Mouse (Mus musculus) hematopoietic stem cell, adult 5-6 weeks (primary cell): Measurements from ENCODE around the gene Psmd10. TPM values are rescaled to one million over a fixed set of nuclear protein-coding genes. Genes with fewer than 3 reads are reported as not detected.

Experiments used
- ATAC-seq, 2 experiments: fragments of 125-278 bp in 1 of 2; replicated peaks in 1 of 2; 2 replicates each; pipeline ENCODE4 v1.8.0; 2016 to 2017; ENCODE audit warnings: inconsistent platforms in 2 of 2, mild to moderate bottlenecking in 2 of 2, moderate number of reproducible peaks in 2 of 2, low read depth in 1 of 2, moderate TSS enrichment in 1 of 2; ENCODE audit not compliant: low FRiP score in 2 of 2, poor library complexity in 2 of 2, severe bottlenecking in 2 of 2, insufficient read depth in 1 of 2, low TSS enrichment in 1 of 2
- total RNA-seq: library from RNA; stranded (forward); fragments of 172-1452, 232-1000 nt; gene quantifications from 2 replicates; pipeline ENCODE4 v1.2.3, GENCODE M21; 2017

Psmd10 gene
- total RNA-seq, 1 experiment from 2014 or later, result 64.7 TPM

- ATAC-seq, result no peak
Measured at GRCm38 (mm10) chrX:140903487-140903886, 53.0 kb downstream of the Psmd10 start.

Other genes with a start within 250 kb of the Psmd10 start
- gene Tex13b, start 143.3 kb downstream of the Psmd10 start, total RNA-seq, result not detected in 2 replicates
- gene Vsig1, start 49.1 kb downstream of the Psmd10 start, total RNA-seq, result not detected in 2 replicates
- gene Atg4a, start 179 bp upstream of the Psmd10 start, total RNA-seq, result 26.4 and 29.1 TPM in 2 replicates